Mouse (Mus musculus): Measurements from ENCODE around the gene Stab1.

GRCm38 (mm10) chr14:31135495-31136410 is 32.7 kb downstream of the Stab1 start:
- no peak for TF ChIP-seq EP300 (IDR thresholded peaks at IDR 0.05; ENCODE audit: low read depth)
- no peak for TF ChIP-seq CTCF (IDR thresholded peaks at IDR 0.05; ENCODE audit: low read depth)

Measured in liver, embryonic 14.5 days (tissue).